ENCODE assay signal across 10 mouse cellular contexts in the genomic region with DNA sequence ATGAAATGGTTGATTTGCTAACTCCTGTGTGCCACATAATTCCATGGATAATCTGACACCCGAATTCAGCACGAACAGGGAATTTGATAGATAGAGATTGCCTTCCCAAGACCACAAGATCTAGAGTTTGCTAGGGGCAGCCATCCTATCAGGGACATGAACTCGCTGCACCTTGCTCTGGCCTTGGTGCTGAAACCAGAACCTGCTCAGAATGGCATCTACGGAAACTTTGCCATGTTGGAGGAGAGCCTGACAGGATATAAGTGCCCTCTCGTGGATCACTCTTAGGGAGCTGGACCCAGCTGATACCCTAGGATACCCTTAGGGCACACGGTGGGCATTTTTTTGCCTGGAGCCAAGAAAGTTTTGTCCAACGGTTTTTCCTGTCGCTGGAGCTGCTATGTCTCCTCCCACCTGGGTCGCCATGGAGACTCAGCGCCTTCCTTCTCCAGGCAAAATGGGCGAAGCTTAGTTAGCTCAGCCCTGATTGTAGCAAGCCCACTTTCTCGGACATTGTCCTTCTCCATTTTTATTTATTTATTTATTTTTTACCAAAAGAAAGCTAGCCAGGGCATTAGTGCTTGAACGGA. TPM values are rescaled to one million over a fixed set of nuclear protein-coding genes. Genes with fewer than 3 reads are reported as not detected.
DNase-seq lines count a peak whose midpoint lies in the region; ATAC-seq and TF ChIP-seq lines count a peak whose summit lies in the region.
"Had no signal": no experiment of that assay in that cellular context is flagged by ENCODE, and none has a peak within 500 bp of the region (broad histone marks: within the 10 kb centered on the region; RNA-seq: fewer than 3 reads in every experiment).

No protein-coding gene starts in this region.

- 15% methylated on average over 13 of the region's 13 CpGs for WGBS in hindbrain, embryonic 11.5 days
- 14% methylated on average over 13 of the region's 13 CpGs for WGBS in liver, postnatal 0 days (ENCODE audit: insufficient replicate concordance)

- H3K4me1 ChIP-seq in ES-E14 (ENCODE audit: control insufficient read depth in 2 of 2, insufficient read depth in 2 of 2, low read length in 2 of 2, poor library complexity in 1 of 2): no peaks in the 10 kb centered on the region
- H3K4me1 ChIP-seq in hindbrain, embryonic 11.5 days (replicated peaks; ENCODE audit: control insufficient read depth, insufficient read depth, low read length): peaks cover 4% of the 10 kb centered on the region; the same call in 1 of the 2 replicates
- no peaks in the 10 kb centered on the region for H3K4me1 ChIP-seq in liver, postnatal 0 days (ENCODE audit: insufficient read depth)

- H3K9ac ChIP-seq in ES-E14 (ENCODE audit: insufficient read depth, low read depth, low read length, poor library complexity, severe bottlenecking): no peak overlapping the region
- H3K9ac ChIP-seq in hindbrain, embryonic 11.5 days (ENCODE audit: low read depth, low read length): no peak overlapping the region
- no peak overlapping the region for H3K9ac ChIP-seq in liver, postnatal 0 days (replicated peaks)

- no peak for TF ChIP-seq EP300 in liver, postnatal 0 days (IDR thresholded peaks at IDR 0.05; ENCODE audit: low read depth)

- peak overlapping the region in 1 of 2 experiments; percentile 26; a peak in 1 of 4 replicates for H3K4me3 ChIP-seq in ES-E14 (ENCODE audit: insufficient read depth in 1 of 2, low read depth in 1 of 2, low read length in 2 of 2, poor library complexity in 1 of 2, severe bottlenecking in 1 of 2)
- H3K4me3 ChIP-seq in hindbrain, embryonic 11.5 days (ENCODE audit: low read depth, low read length): no peak overlapping the region
- H3K4me3 ChIP-seq in liver, postnatal 0 days (ENCODE audit: low read depth, low read length): no peak overlapping the region

- H3K36me3 ChIP-seq in ES-E14 (ENCODE audit: control insufficient read depth, insufficient read depth, low read length, poor library complexity, severe bottlenecking): no peaks in the 10 kb centered on the region
- no peaks in the 10 kb centered on the region for H3K36me3 ChIP-seq in hindbrain, embryonic 11.5 days (ENCODE audit: control insufficient read depth, insufficient read depth, low read length)
- no peaks in the 10 kb centered on the region for H3K36me3 ChIP-seq in liver, postnatal 0 days (replicated peaks; ENCODE audit: insufficient read depth, low read length)

- H3K27me3 ChIP-seq in hindbrain, embryonic 11.5 days (ENCODE audit: control insufficient read depth, insufficient read depth, low read length): peaks cover 17% of the 10 kb centered on the region
- peaks cover 26% of the 10 kb centered on the region for H3K27me3 ChIP-seq in liver, postnatal 0 days (ENCODE audit: insufficient read depth, low read length)

- in situ Hi-C loops in ES-E14 (cut with MboI; ENCODE audit: low sequenced_read_pairs in 2 of 2, unreplicated experiment in 2 of 2): loop anchor here in 1 of 2 experiments (10.0 kb wide), 1 partner anchor 181 kb away; no protein-coding TSS in a partner anchor

- peak; percentile 52; the same call in 1 of the 2 replicates for ATAC-seq in common myeloid progenitor, adult 5-6 weeks (replicated peaks; ENCODE audit: low read depth, poor library complexity, severe bottlenecking)
- ATAC-seq in hindbrain, embryonic 11.5 days (ENCODE audit: low FRiP score): no peak
- no peak for ATAC-seq in liver, postnatal 0 days

- no peak overlapping the region for H3K4me2 ChIP-seq in hindbrain, embryonic 11.5 days (replicated peaks; ENCODE audit: low read depth, low read length)
- H3K4me2 ChIP-seq in liver, postnatal 0 days (ENCODE audit: low read depth, low read length): no peak overlapping the region

- no peaks in the 10 kb centered on the region for H3K9me3 ChIP-seq in ES-E14 (ENCODE audit: control insufficient read depth, insufficient read depth, low read depth, low read length)
- no peaks in the 10 kb centered on the region for H3K9me3 ChIP-seq in hindbrain, embryonic 11.5 days (ENCODE audit: control insufficient read depth, low read length)
- H3K9me3 ChIP-seq in liver, postnatal 0 days (ENCODE audit: low read length): no peaks in the 10 kb centered on the region

- no peak overlapping the region for H3K27ac ChIP-seq in ES-E14 (ENCODE audit: insufficient read depth, low read depth, low read length, poor library complexity, severe bottlenecking)
- H3K27ac ChIP-seq in hindbrain, embryonic 11.5 days (ENCODE audit: low read depth, low read length): no peak overlapping the region
- H3K27ac ChIP-seq in liver, postnatal 0 days (ENCODE audit: low read depth): no peak overlapping the region

- peak; percentile 27 for DNase-seq in gastrocnemius, postnatal 10 days
- DNase-seq in gastrocnemius, postnatal 25 days: no peak
- DNase-seq in ES-E14 (ENCODE audit: low read depth, low spot score): peak; percentile 64
- DNase-seq in hindbrain, embryonic 11.5 days (ENCODE audit: low spot score): peak; percentile 70
- DNase-seq in liver, postnatal 0 days: peak; percentile 26
- peak; percentile 70 to 71 for DNase-seq in right cerebral cortex, postnatal 10 days (ENCODE audit: low spot score in 2 of 2)
- DNase-seq in spleen, postnatal 36 days (ENCODE audit: low spot score in 2 of 2): no peak

- no peak for TF ChIP-seq CTCF in liver, postnatal 0 days (IDR thresholded peaks at IDR 0.05; ENCODE audit: low read depth)

TF ChIP-seq in ES-E14, 5 proteins besides CTCF, POLR2A, EP300 and RAD21:
- no peak for TF ChIP-seq CHD2 (IDR thresholded peaks at IDR 0.05; ENCODE audit: low read depth, low read length)
- TF ChIP-seq ZC3H11A (IDR thresholded peaks at IDR 0.05; ENCODE audit: borderline replicate concordance, low read depth, low read length): no peak
- TF ChIP-seq MAFK (IDR thresholded peaks at IDR 0.05; ENCODE audit: insufficient read depth, low read depth, low read length): no peak
- TF ChIP-seq ZNF384 (IDR thresholded peaks at IDR 0.05; ENCODE audit: low read depth, low read length): no peak
- no peak for TF ChIP-seq HCFC1 (IDR thresholded peaks at IDR 0.05; ENCODE audit: borderline replicate concordance, insufficient read depth, low read length)

RNA-seq across cellular contexts. Expression of gene Kcnj6, which starts 1.9 kb away (rescaled TPM):
- not detected for total RNA-seq in gastrocnemius, postnatal 10 days (2021)
- not detected for total RNA-seq in gastrocnemius, postnatal 25 days (2021)
- total RNA-seq in ES-E14 (2012; rRNA removed): not detected in 2 replicates
- not detected in 2 replicates for total RNA-seq in common myeloid progenitor, adult 5-6 weeks (2017)
- 0.08 TPM in 2 replicates for polyA plus RNA-seq in hindbrain, embryonic 11.5 days (2014; fragmentation: Nextera tagmentation; extraction: Ambion mirVana)
- polyA plus RNA-seq in liver, postnatal 0 days (2015; fragmentation: Nextera tagmentation; extraction: Ambion mirVana): not detected in 2 replicates
- total RNA-seq: gastrocnemius, postnatal 4 days had no signal
- polyA plus RNA-seq: lung, embryonic 16.5 days had no signal

Comparison
In these comparisons a context has a peak if more than half of its experiments do, and no peak if none do; other contexts are left out.
1. DNase-seq: peak in gastrocnemius, postnatal 10 days (single experiment), ES-E14 (single experiment), hindbrain, embryonic 11.5 days (single experiment), liver, postnatal 0 days (single experiment) and right cerebral cortex, postnatal 10 days (2 of 2); none in gastrocnemius, postnatal 25 days (single experiment) and spleen, postnatal 36 days (0 of 2).